Mouse (Mus musculus) right cerebral cortex, adult 18-20 months (tissue): Measurements from ENCODE around the gene Itgae.
A peak's percentile ranks its signal among the peaks of the same experiment; 100 is the strongest.

Source experiments
- DNase-seq: peaks from one replicate; pipeline ENCODE4 v3.0.0; 2022; ENCODE audit warnings: mixed read lengths

Gene Itgae

GRCm38 (mm10) chr11:73148209-73148608 lies 57.8 kb downstream of the Itgae start:
- DNase-seq, result no peak

GRCm38 (mm10) chr11:73155071-73155470 lies 64.7 kb downstream of the Itgae start:
- DNase-seq, result no peak

- peak; percentile 9 for DNase-seq
Observed at GRCm38 (mm10) chr11:73159957-73160810, 69.8 kb downstream of the Itgae start, which contains the start of gene P2rx5. TSS of gene P2rx5 (plus strand) at chr11:73160421.

GRCm38 (mm10) chr11:73160811-73161200 lies 70.4 kb downstream of the Itgae start:
- DNase-seq, result no peak

- DNase-seq, result no peak
Observed at GRCm38 (mm10) chr11:73161616-73162015, 71.2 kb downstream of the Itgae start.

- no peak for DNase-seq
Observed at GRCm38 (mm10) chr11:73162284-73162683, 71.9 kb downstream of the Itgae start.

- no peak for DNase-seq
Observed at GRCm38 (mm10) chr11:73168071-73168470, 77.7 kb downstream of the Itgae start.

- DNase-seq, result no peak
Observed at GRCm38 (mm10) chr11:73168576-73168975, 78.2 kb downstream of the Itgae start.

GRCm38 (mm10) chr11:73169231-73169630 lies 78.8 kb downstream of the Itgae start:
- peak; percentile 42 for DNase-seq

GRCm38 (mm10) chr11:73172186-73172585 lies 81.8 kb downstream of the Itgae start:
- no peak for DNase-seq

GRCm38 (mm10) chr11:73175612-73176011 lies 85.2 kb downstream of the Itgae start:
- DNase-seq, result no peak

- no peak for DNase-seq
Observed at GRCm38 (mm10) chr11:73176186-73176585, 85.8 kb downstream of the Itgae start.

GRCm38 (mm10) chr11:73176608-73177508 lies 86.5 kb downstream of the Itgae start, which contains the start of the genes Emc6 and Tax1bp3:
TSS of gene Emc6 (minus strand) at chr11:73177037.
TSS of gene Tax1bp3 (plus strand) at chr11:73177083.
- peak; percentile 96 for DNase-seq

GRCm38 (mm10) chr11:73177509-73177875 lies 87.1 kb downstream of the Itgae start:
- peak; percentile 30 for DNase-seq

GRCm38 (mm10) chr11:73177895-73178294 lies 87.5 kb downstream of the Itgae start:
- no peak for DNase-seq

- DNase-seq, result no peak
Observed at GRCm38 (mm10) chr11:73185872-73186615, 95.7 kb downstream of the Itgae start.

GRCm38 (mm10) chr11:73187231-73187630 lies 96.8 kb downstream of the Itgae start:
- DNase-seq, result no peak

GRCm38 (mm10) chr11:73193047-73193446 lies 102.7 kb downstream of the Itgae start:
- DNase-seq, result peak; percentile 25

GRCm38 (mm10) chr11:73194444-73194843 lies 104.1 kb downstream of the Itgae start:
- peak; percentile 21 for DNase-seq
